Mouse (Mus musculus): ENCODE data around the gene A830018L16Rik. TPM values are rescaled to one million over a fixed set of nuclear protein-coding genes. Genes with fewer than 3 reads are reported as not detected.
"Not testable (repeated sequence)": the region's sequence is repeated elsewhere in the genome, so short reads cannot be mapped to it uniquely, and the experiment has no call there.

Gene A830018L16Rik
- polyA plus RNA-seq, 1 experiment from 2014 or later, result 2.3 TPM

GRCm38 (mm10) chr1:11467065-11467643 is 53.2 kb downstream of the A830018L16Rik start:
- ATAC-seq, result no peak
- POLR2A ChIA-PET, result interaction anchor here (0.6 kb wide), 2 partner anchors 242 to 518 kb away, joined by 3 read pairs; no protein-coding TSS in a partner anchor
- H3K27me3 ChIP-seq, result peaks cover 10% of the 10 kb centered on the region
- in situ Hi-C loops (cut with MboI; ENCODE audit: low pct_unique_long_range_greater_than_20kb), result no loop called here
- CTCF ChIA-PET, result no interaction called here
- no peak for DNase-seq (ENCODE audit: low read depth, low spot score)
- no peak for TF ChIP-seq CTCF (IDR thresholded peaks at IDR 0.05)

GRCm38 (mm10) chr1:11492936-11493335 is 79.0 kb downstream of the A830018L16Rik start:
- DNase-seq (ENCODE audit: low read depth, low spot score), result no peak
- no peak for TF ChIP-seq CTCF (IDR thresholded peaks at IDR 0.05)
- no peaks in the 10 kb centered on the region for H3K27me3 ChIP-seq
- ChIA-PET CTCF (no interaction called here), POLR2A (no interaction called here)
- in situ Hi-C loops (cut with MboI; ENCODE audit: low pct_unique_long_range_greater_than_20kb), result no loop called here
- no peak for ATAC-seq

DNA sequence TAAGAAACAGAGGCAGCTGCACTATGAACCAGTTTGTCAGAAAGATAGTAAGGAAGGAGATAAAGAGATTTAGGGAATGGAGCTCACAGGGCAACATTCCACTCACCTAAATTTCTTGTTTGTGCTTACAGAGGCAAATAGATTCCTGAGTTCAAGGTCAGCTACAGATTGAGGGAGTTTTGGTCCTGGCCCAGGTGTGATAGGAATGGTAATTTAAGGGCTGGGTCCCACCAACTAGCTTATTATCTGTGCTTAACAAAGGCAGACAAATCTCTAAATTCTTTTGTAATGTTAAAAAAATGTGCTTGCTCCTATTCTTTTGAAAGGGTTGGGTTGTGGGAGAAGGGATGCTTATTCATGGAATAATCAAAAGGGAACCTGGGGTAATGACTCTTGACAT is 87.7 kb downstream of the A830018L16Rik start:
- no peaks in the 10 kb centered on the region for H3K27me3 ChIP-seq
- CTCF ChIA-PET, result interaction anchor here (1.3 kb wide), 1 partner anchor 28 kb away, joined by 3 read pairs; no protein-coding TSS in a partner anchor
- in situ Hi-C loops (cut with MboI; ENCODE audit: low pct_unique_long_range_greater_than_20kb), result no loop called here
- no peak for TF ChIP-seq CTCF (IDR thresholded peaks at IDR 0.05)
- POLR2A ChIA-PET, result no interaction called here
- no peak for ATAC-seq
- no peak for DNase-seq (ENCODE audit: low read depth, low spot score)

DNA sequence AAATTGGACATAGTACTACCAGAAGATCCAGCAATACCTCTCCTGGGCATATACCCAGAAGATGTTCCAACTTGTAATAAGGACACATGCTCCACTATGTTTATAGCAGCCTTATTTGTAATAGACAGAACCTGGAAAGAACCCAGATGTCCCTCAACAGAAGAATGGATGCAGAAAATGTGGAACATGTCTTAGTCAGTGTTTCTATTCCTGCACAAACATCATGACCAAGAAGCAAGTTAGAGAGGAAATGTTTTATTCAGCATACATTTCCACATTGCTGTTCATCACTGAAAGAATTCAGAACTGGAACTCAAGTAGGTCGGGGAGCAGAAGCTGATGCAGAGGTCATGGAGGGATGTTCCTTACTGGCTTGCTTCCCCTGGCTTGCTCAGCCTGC is 135.9 kb downstream of the A830018L16Rik start:
- in situ Hi-C loops (cut with MboI; ENCODE audit: low pct_unique_long_range_greater_than_20kb); CTCF ChIA-PET; H3K27me3 ChIP-seq; DNase-seq (ENCODE audit: low read depth, low spot score); ATAC-seq; POLR2A ChIA-PET: not testable (repeated sequence)

DNA sequence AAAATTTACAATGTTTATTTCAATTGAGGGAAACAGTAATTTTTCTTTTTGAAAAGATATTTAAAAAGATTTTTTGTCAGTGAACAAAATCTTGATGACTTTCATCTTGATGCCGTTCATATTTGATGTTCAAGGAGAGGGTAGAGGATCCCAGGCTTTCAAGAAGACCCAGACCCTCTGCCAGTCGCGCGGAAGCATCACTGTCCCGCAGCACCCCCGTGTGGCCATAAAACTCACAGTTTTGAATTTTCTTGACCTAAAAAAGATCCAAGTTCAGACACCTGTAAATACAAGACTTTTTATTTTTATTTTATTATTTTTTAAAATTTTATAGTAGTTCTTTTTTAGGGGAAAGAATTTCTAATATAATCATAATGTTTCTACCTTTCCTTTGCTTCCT is 151.4 kb downstream of the A830018L16Rik start:
- ChIA-PET POLR2A (no interaction called here), CTCF (no interaction called here)
- ATAC-seq (no peak), DNase-seq (ENCODE audit: low read depth, low spot score) (no peak)
- TF ChIP-seq CTCF (IDR thresholded peaks at IDR 0.05), result peak; percentile 71
- no peaks in the 10 kb centered on the region for H3K27me3 ChIP-seq
- in situ Hi-C loops (cut with MboI; ENCODE audit: low pct_unique_long_range_greater_than_20kb), result loop anchor here (5.0 to 10.0 kb wide), 3 partner anchors 333 to 728 kb away; no protein-coding TSS in a partner anchor

GRCm38 (mm10) chr1:11566730-11567129 is 152.8 kb downstream of the A830018L16Rik start:
- in situ Hi-C loops (cut with MboI; ENCODE audit: low pct_unique_long_range_greater_than_20kb), result loop anchor here (5.0 to 10.0 kb wide), 3 partner anchors 334 to 729 kb away; no protein-coding TSS in a partner anchor
- ATAC-seq, result no peak
- no peak for TF ChIP-seq CTCF (IDR thresholded peaks at IDR 0.05)
- no peaks in the 10 kb centered on the region for H3K27me3 ChIP-seq
- no peak for DNase-seq (ENCODE audit: low read depth, low spot score)
- CTCF ChIA-PET, result no interaction called here
- POLR2A ChIA-PET, result no interaction called here

GRCm38 (mm10) chr1:11567300-11567885 is 153.5 kb downstream of the A830018L16Rik start:
- TF ChIP-seq CTCF (IDR thresholded peaks at IDR 0.05), result no peak
- in situ Hi-C loops (cut with MboI; ENCODE audit: low pct_unique_long_range_greater_than_20kb), result loop anchor here (5.0 to 10.0 kb wide), 3 partner anchors 335 to 730 kb away; no protein-coding TSS in a partner anchor
- no peak for ATAC-seq

DNA sequence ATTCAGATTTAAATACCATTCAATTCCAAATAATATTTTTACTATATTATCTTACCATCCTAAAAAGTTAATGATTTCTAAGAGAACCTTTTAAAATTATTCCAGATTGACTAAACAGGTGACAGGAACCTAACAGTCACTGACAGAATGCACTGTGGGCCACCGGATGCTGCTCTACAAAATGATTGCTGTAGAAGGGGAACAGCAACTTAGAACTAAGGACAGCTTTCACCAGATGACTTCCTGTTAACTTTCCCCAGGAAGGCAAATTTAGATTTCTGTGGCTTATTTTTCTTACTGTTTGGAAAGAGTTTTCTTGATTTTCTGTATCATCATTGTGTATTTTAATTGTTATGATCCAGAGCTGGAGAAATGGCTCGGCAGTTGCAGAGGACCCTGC is 156.4 kb downstream of the A830018L16Rik start:
- ATAC-seq, result no peak
- POLR2A ChIA-PET, result no interaction called here
- in situ Hi-C loops (cut with MboI; ENCODE audit: low pct_unique_long_range_greater_than_20kb), result no loop called here
- no peak for DNase-seq (ENCODE audit: low read depth, low spot score)
- no peak for TF ChIP-seq CTCF (IDR thresholded peaks at IDR 0.05)
- H3K27me3 ChIP-seq, result no peaks in the 10 kb centered on the region
- CTCF ChIA-PET, result no interaction called here

More at GRCm38 (mm10) chr1:11567300-11567885, 153.5 kb downstream of the A830018L16Rik start:
- H3K27me3 ChIP-seq, result no peaks in the 10 kb centered on the region
- no peak for DNase-seq (ENCODE audit: low read depth, low spot score)
- CTCF ChIA-PET, result no interaction called here
- POLR2A ChIA-PET, result no interaction called here

DNA sequence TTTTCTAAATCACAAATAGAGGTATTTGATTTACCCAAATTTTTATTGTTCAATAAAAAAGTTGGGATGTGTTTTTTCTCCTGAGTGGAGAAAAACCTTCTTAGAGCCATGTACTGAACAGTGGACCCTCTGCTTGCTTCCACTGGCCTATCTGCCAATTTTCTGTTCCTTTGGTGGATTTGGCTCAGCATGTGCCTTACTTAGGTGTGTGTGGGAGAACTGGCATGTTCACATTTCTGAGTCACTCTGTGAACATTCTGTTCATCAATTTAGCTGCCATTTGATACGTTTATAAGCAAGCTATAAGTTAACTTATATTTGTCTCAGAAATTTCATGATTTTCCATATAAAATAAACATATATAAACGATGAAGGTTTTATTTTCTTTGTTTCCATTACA is 159.6 kb downstream of the A830018L16Rik start:
- no peak for TF ChIP-seq CTCF (IDR thresholded peaks at IDR 0.05)
- DNase-seq (ENCODE audit: low read depth, low spot score) (no peak), ATAC-seq (no peak)
- in situ Hi-C loops (cut with MboI; ENCODE audit: low pct_unique_long_range_greater_than_20kb), result no loop called here
- ChIA-PET POLR2A (no interaction called here), CTCF (no interaction called here)
- H3K27me3 ChIP-seq, result no peaks in the 10 kb centered on the region

DNA sequence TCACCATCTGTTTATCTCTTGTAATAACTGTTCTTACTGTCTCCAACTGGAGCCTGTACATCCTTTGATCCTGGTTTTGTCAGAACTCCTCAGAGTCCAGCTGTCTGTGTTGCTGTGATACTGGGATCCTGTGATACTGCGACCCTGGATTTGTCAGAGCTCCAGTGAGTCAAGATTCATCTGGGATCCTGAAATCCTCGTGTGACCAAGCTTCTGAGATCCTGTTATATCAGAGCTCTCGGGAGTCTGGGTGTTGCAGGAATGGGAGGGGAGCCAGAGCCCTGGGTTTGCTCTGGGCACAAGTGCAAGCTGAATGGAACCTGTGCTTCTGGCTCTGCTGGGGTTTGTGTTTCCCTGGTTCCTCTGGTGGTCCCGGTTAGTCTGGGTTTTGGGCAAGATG is 166.1 kb downstream of the A830018L16Rik start:
- POLR2A ChIA-PET, result no interaction called here
- CTCF ChIA-PET, result no interaction called here
- in situ Hi-C loops (cut with MboI; ENCODE audit: low pct_unique_long_range_greater_than_20kb), result no loop called here
- TF ChIP-seq CTCF (IDR thresholded peaks at IDR 0.05), result no peak
- no peak for ATAC-seq
- peaks cover 13% of the 10 kb centered on the region for H3K27me3 ChIP-seq
- DNase-seq (ENCODE audit: low read depth, low spot score), result no peak

DNA sequence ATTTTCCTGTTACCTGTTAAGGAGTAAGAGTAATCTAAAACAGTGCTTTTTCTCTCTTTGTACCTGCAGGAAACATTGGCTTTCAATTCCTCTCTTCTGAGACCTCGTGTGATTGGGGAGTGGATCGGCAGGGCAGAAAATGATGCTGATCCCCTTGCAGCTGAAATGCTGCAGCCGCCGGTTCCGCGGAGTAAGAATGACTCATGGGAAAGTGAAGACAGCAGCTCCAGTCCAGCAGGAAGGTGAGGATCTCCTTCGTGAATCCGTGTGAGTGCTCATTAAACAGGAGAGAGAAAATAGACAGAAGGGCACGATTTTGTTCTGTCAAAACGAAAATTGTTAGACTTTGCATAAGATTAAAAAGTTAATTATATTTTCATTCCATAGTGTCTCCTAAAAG is 174.4 kb downstream of the A830018L16Rik start:
- peaks cover 21% of the 10 kb centered on the region for H3K27me3 ChIP-seq
- CTCF ChIA-PET, result interaction anchor here (1.1 to 1.6 kb wide), 2 partner anchors 52 to 78 kb away, joined by 3 to 4 read pairs; no protein-coding TSS in a partner anchor
- TF ChIP-seq CTCF (IDR thresholded peaks at IDR 0.05), result no peak
- DNase-seq (ENCODE audit: low read depth, low spot score), result no peak
- in situ Hi-C loops (cut with MboI; ENCODE audit: low pct_unique_long_range_greater_than_20kb), result no loop called here
- ATAC-seq, result no peak
- POLR2A ChIA-PET, result no interaction called here

Data from Patski (cell line).